Mouse (Mus musculus): ENCODE results near the gene Gm20538. TPM values are rescaled to one million over a fixed set of nuclear protein-coding genes. Genes with fewer than 3 reads are reported as not detected.

Gm20538 gene
- polyA plus RNA-seq (2014; fragmentation: Nextera tagmentation; extraction: Ambion mirVana) = not detected in 2 replicates

DNA sequence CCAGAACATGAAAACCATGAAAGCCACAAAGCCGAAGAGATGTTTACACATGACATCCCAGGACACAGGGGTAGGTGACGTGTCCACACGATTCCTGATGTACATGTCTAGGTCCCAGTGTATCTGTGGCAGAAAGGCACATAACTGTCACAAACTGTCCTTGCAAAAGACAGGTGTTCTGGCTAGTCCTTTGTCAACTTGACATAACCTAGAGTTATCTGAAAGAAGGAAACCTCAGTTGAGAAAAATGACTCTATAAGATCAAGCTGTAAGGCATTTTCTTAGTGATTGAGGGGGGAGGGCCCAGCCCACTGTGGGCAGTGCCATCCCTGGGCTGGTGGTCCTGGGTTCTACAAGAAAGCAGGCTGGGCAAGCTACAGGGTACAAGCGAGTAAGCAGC, at the start of gene Gm20538:
TSS of gene Gm20538 (minus strand) at position 101 of the 400 bp plus-strand sequence.
- ATAC-seq (ENCODE audit: low read depth) = no peak
- Histone ChIP-seq H3K36me3 (ENCODE audit: control insufficient read depth, insufficient read depth, low read length) (peaks cover 57% of the 10 kb centered on the region), H3K27me3 (replicated peaks; ENCODE audit: control insufficient read depth, insufficient read depth, low read length) (no peaks in the 10 kb centered on the region; the same call in 1 of the 2 replicates), H3K9me3 (ENCODE audit: control insufficient read depth, low read length) (no peaks in the 10 kb centered on the region), H3K4me3 (ENCODE audit: low read depth, low read length) (no peak within 1 kb of the TSS), H3K4me1 (ENCODE audit: control insufficient read depth, insufficient read depth, low read length) (peaks cover 6% of the 10 kb centered on the region; the same call in 1 of the 2 replicates), H3K4me2 (ENCODE audit: low read depth, low read length) (no peak within 1 kb of the TSS), H3K9ac (ENCODE audit: low read depth, low read length) (no peak within 1 kb of the TSS), H3K27ac (replicated peaks; ENCODE audit: low read depth, low read length) (no peak within 1 kb of the TSS)
- no peak for DNase-seq (ENCODE audit: low spot score)
- WGBS = 96% methylated on average over 4 of the region's 4 CpGs

DNA sequence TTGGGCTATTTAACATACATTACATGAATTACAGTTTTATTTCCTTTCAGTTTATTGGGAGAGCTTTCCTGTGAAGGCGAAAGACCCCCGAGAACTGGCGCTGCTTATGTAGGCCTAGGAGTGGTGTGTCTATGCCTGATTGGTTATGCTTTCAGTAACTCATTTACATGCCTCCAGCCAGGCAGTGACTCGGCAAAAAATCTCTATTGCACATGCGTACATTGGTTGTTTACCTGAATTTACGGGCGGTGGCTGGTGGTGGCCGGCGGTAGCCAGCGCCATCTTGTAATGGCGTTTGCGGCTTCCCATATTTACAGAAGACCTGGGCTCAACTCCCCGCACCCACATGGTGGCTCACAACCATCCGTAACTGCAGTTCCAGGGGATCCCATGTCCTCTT, 41.5 kb upstream of the Gm20538 start:
- H3K9ac ChIP-seq (ENCODE audit: low read depth, low read length) = no peak overlapping the region
- H3K36me3 ChIP-seq (ENCODE audit: control insufficient read depth, insufficient read depth, low read length) = no peaks in the 10 kb centered on the region
- no peaks in the 10 kb centered on the region for H3K4me1 ChIP-seq (ENCODE audit: control insufficient read depth, insufficient read depth, low read length)
- H3K4me3 ChIP-seq (ENCODE audit: low read depth, low read length) = no peak overlapping the region
- no peaks in the 10 kb centered on the region for H3K27me3 ChIP-seq (replicated peaks; ENCODE audit: control insufficient read depth, insufficient read depth, low read length)
- no peak overlapping the region for H3K27ac ChIP-seq (replicated peaks; ENCODE audit: low read depth, low read length)
- DNase-seq (ENCODE audit: low spot score) (no peak), ATAC-seq (ENCODE audit: low read depth) (no peak)
- WGBS = 93% methylated on average over 14 of the region's 14 CpGs
- H3K9me3 ChIP-seq (ENCODE audit: control insufficient read depth, low read length) = no peaks in the 10 kb centered on the region
- no peak overlapping the region for H3K4me2 ChIP-seq (ENCODE audit: low read depth, low read length)

DNA sequence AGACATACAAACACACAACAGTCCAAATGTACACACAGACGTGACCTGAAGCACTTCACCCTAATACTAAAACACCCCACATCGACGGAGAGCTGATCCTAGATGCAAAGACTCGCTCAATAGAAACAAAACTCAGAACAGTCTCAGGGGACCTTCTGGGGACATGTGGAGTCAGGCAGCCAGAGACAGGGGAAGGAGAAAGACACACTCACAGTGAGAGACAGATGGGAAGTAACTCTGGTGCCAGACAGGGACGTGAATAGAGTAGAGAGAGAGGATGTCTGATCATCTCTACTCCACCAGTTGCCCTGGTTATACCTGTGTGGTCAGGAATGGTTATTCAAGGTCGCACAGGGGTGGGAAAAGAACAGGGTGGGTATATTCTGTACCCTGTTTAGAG, 39.0 kb upstream of the Gm20538 start:
- Histone ChIP-seq H3K27me3 (replicated peaks; ENCODE audit: control insufficient read depth, insufficient read depth, low read length) (peaks cover 3% of the 10 kb centered on the region; the same call in 1 of the 2 replicates), H3K9ac (ENCODE audit: low read depth, low read length) (no peak overlapping the region), H3K27ac (replicated peaks; ENCODE audit: low read depth, low read length) (no peak overlapping the region), H3K4me2 (ENCODE audit: low read depth, low read length) (no peak overlapping the region), H3K36me3 (ENCODE audit: control insufficient read depth, insufficient read depth, low read length) (no peaks in the 10 kb centered on the region), H3K4me3 (ENCODE audit: low read depth, low read length) (no peak overlapping the region), H3K9me3 (ENCODE audit: control insufficient read depth, low read length) (no peaks in the 10 kb centered on the region), H3K4me1 (ENCODE audit: control insufficient read depth, insufficient read depth, low read length) (no peaks in the 10 kb centered on the region)
- 68% methylated on average over 6 of the region's 6 CpGs for WGBS
- DNase-seq (ENCODE audit: low spot score) (no peak), ATAC-seq (ENCODE audit: low read depth) (no peak)

DNA sequence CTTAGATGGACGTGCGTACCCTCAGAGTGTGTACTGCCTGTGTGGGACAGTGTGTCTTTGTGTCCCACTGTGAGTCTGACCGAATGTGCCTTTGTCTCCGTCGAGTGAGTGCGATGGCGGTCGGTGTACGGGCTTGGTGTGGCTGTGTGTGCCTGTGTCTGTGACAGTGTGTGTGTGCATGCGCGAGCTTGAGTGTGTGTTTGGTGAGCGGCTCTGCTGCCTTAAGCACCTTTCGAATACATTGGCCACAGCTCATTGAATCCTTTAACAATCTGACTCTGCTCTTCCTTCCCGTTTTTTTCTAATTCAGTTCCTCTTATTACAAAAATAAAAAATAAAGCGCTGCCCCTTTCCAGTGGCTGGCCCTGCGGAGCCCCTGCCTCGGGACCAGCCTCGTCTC, 38.4 kb upstream of the Gm20538 start:
- H3K4me3 ChIP-seq (ENCODE audit: low read depth, low read length) = no peak overlapping the region
- no peaks in the 10 kb centered on the region for H3K4me1 ChIP-seq (ENCODE audit: control insufficient read depth, insufficient read depth, low read length)
- no peaks in the 10 kb centered on the region for H3K9me3 ChIP-seq (ENCODE audit: control insufficient read depth, low read length)
- peaks cover 9% of the 10 kb centered on the region for H3K27me3 ChIP-seq (replicated peaks; ENCODE audit: control insufficient read depth, insufficient read depth, low read length)
- H3K27ac ChIP-seq (replicated peaks; ENCODE audit: low read depth, low read length) = no peak overlapping the region
- H3K36me3 ChIP-seq (ENCODE audit: control insufficient read depth, insufficient read depth, low read length) = no peaks in the 10 kb centered on the region
- no peak overlapping the region for H3K4me2 ChIP-seq (ENCODE audit: low read depth, low read length)
- ATAC-seq (ENCODE audit: low read depth) = no peak
- WGBS = 88% methylated on average over 18 of the region's 18 CpGs
- no peak overlapping the region for H3K9ac ChIP-seq (ENCODE audit: low read depth, low read length)
- DNase-seq (ENCODE audit: low spot score) = no peak

DNA sequence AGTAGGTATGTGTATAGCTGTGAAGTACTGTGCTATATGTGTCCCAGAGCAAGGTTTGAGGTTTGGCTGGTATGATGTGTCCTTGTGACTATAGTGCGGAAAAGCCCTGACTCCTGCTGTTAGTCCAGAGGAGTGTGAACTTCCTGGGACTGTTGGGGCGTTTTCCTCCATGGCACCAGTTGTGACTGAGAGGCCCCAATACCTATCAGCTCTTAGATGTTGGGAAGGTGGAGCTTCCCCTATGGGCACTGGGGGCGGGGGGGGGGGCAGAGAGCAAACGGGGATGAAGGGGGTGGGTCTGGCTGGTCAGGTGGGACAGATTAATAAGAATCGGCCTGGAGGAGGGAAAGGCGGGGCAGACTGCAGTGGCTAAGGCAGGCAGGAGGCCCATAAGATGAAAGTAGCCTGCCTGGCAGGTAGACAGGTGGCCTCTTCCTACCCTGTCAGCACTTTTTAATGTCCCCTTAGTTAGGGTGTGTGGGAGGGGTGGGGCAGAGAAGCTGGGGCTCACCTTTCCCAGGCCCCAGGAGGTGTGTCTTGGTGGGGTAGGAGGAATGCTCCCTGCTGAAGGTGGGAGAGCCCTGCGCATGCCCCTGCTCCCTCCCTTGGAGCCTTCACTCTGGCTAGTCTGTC, 37.1 kb upstream of the Gm20538 start:
- ATAC-seq (ENCODE audit: low read depth) = peak; percentile 33; the same call in 1 of the 2 replicates

DNA sequence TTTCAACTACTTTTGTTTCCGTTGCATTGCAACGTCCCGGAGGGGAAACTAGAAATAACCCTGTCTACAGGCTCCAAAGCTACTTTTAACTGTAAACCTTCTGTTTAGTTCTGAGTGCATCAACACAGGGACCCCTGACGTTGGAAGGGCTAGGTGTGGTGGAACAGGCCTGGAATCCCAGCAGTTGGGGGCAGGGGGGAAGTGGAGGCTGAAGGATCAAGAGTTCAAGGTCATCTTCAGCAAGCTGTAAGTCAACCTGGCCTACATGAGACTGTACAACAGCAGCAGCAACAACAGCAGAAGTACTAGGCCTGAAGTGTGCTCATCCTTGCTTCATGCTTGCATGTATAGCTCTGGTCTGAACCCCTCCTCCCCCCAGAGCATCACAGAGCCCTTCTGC, 35.4 kb upstream of the Gm20538 start:
- Histone ChIP-seq H3K27ac (replicated peaks; ENCODE audit: low read depth, low read length) (no peak overlapping the region), H3K9me3 (ENCODE audit: control insufficient read depth, low read length) (no peaks in the 10 kb centered on the region), H3K9ac (ENCODE audit: low read depth, low read length) (no peak overlapping the region), H3K27me3 (replicated peaks; ENCODE audit: control insufficient read depth, insufficient read depth, low read length) (peaks cover 29% of the 10 kb centered on the region), H3K4me1 (ENCODE audit: control insufficient read depth, insufficient read depth, low read length) (no peaks in the 10 kb centered on the region), H3K4me2 (ENCODE audit: low read depth, low read length) (no peak overlapping the region), H3K4me3 (ENCODE audit: low read depth, low read length) (no peak overlapping the region), H3K36me3 (ENCODE audit: control insufficient read depth, insufficient read depth, low read length) (no peaks in the 10 kb centered on the region)
- DNase-seq (ENCODE audit: low spot score) (no peak), ATAC-seq (ENCODE audit: low read depth) (no peak)
- 43% methylated on average over 4 of the region's 4 CpGs for WGBS

More for the DNA sequence above, 37.1 kb upstream of the Gm20538 start:
- H3K27ac ChIP-seq (replicated peaks; ENCODE audit: low read depth, low read length) = no peak overlapping the region
- WGBS = 41% methylated on average over 5 of the region's 7 CpGs
- no peak overlapping the region for H3K4me3 ChIP-seq (ENCODE audit: low read depth, low read length)
- H3K9me3 ChIP-seq (ENCODE audit: control insufficient read depth, low read length) = no peaks in the 10 kb centered on the region
- H3K4me1 ChIP-seq (ENCODE audit: control insufficient read depth, insufficient read depth, low read length) = no peaks in the 10 kb centered on the region
- peaks cover 21% of the 10 kb centered on the region for H3K27me3 ChIP-seq (replicated peaks; ENCODE audit: control insufficient read depth, insufficient read depth, low read length)
- DNase-seq (ENCODE audit: low spot score) = no peak
- H3K36me3 ChIP-seq (ENCODE audit: control insufficient read depth, insufficient read depth, low read length) = no peaks in the 10 kb centered on the region
- no peak overlapping the region for H3K9ac ChIP-seq (ENCODE audit: low read depth, low read length)
- no peak overlapping the region for H3K4me2 ChIP-seq (ENCODE audit: low read depth, low read length)

DNA sequence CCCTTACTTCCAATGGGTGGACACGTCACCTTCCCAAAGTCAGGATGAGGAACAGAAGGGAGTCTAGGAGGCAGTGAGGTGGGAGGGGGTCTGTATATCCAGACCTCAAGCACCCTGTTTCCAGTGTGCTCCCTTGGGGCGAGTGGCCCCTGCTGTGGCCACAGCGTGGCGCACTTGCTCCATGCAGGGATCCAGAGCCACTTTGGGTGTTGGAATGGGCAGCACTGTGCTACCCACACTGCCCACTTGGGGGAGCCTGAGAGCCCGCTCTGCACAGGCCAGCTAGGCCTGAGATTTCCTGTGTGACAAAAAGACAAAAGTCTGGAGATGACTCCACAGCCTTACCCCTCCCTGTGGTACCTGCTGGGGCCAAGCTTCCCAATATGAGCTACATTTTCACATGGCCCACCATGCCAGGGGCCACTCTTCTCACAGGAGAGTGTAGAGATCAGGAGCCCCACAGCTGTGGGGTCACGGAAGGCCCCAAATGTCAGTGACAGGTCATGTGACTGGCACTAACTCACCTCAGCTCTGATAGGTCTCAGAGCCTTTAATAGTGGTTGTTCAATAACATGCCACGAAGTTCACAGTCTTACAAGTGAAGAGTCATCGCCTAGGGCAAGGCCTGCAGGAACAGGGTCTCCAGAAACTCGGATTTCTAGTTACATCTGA, 30.1 kb upstream of the Gm20538 start:
- Histone ChIP-seq H3K27me3 (replicated peaks; ENCODE audit: control insufficient read depth, insufficient read depth, low read length) (peaks cover 29% of the 10 kb centered on the region), H3K9me3 (ENCODE audit: control insufficient read depth, low read length) (no peaks in the 10 kb centered on the region), H3K4me2 (ENCODE audit: low read depth, low read length) (no peak overlapping the region), H3K36me3 (ENCODE audit: control insufficient read depth, insufficient read depth, low read length) (no peaks in the 10 kb centered on the region), H3K4me3 (ENCODE audit: low read depth, low read length) (no peak overlapping the region), H3K27ac (replicated peaks; ENCODE audit: low read depth, low read length) (no peak overlapping the region), H3K4me1 (ENCODE audit: control insufficient read depth, insufficient read depth, low read length) (no peaks in the 10 kb centered on the region), H3K9ac (ENCODE audit: low read depth, low read length) (no peak overlapping the region)
- WGBS = 33% methylated on average over 9 of the region's 9 CpGs
- ATAC-seq (ENCODE audit: low read depth) (peak; percentile 87), DNase-seq (ENCODE audit: low spot score) (peak; percentile 86)

DNA sequence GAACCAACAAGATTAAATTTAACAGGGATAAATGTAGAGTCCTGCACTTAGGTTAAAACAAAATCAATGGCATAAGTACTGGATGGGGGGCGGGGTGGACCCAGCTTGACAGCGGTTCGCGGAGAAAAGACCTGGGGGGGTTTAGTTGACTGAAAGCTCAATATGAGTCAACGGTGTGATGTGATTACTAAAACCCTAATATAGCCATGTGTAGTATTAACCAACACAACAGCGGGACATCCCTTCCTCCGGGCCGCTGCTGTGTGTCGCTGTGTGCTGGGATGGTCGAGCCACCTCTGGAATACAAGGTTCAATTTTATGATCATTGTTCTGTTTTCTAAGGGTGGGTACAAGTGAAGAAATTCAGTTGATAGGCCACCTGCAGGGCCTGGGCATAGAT, 29.5 kb upstream of the Gm20538 start:
- Histone ChIP-seq H3K4me2 (ENCODE audit: low read depth, low read length) (no peak overlapping the region), H3K4me1 (ENCODE audit: control insufficient read depth, insufficient read depth, low read length) (no peaks in the 10 kb centered on the region), H3K9ac (ENCODE audit: low read depth, low read length) (no peak overlapping the region), H3K27ac (replicated peaks; ENCODE audit: low read depth, low read length) (no peak overlapping the region), H3K27me3 (replicated peaks; ENCODE audit: control insufficient read depth, insufficient read depth, low read length) (peaks cover 29% of the 10 kb centered on the region), H3K9me3 (ENCODE audit: control insufficient read depth, low read length) (no peaks in the 10 kb centered on the region), H3K4me3 (ENCODE audit: low read depth, low read length) (no peak overlapping the region), H3K36me3 (ENCODE audit: control insufficient read depth, insufficient read depth, low read length) (no peaks in the 10 kb centered on the region)
- ATAC-seq (ENCODE audit: low read depth) = peak; percentile 17; the same call in 1 of the 2 replicates
- whole genome bisulfite sequencing = 77% methylated on average over 10 of the region's 10 CpGs
- DNase-seq (ENCODE audit: low spot score) = no peak

DNA sequence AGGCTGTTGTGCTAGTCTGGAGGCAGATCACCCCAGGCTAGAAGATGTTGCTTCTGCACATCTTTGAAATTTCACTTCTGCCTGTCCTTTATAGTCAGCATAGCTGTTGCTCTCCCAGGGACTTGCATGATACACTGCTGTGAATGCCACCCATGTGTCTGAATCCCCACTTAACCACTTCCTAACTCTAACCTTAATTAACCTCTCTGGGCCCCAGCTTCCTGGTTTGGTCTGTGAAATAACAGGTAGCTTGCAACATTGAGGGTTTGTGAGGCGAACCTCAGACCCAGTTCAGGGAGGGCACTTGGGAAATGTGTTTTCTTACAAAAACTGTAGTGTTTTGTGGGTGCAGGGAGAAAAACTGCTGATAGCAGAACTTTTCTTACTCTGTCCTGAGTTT, 25.4 kb upstream of the Gm20538 start:
- Histone ChIP-seq H3K27ac (replicated peaks; ENCODE audit: low read depth, low read length) (no peak overlapping the region), H3K9me3 (ENCODE audit: control insufficient read depth, low read length) (no peaks in the 10 kb centered on the region)

More for the DNA sequence above, 25.4 kb upstream of the Gm20538 start:
- no peak for ATAC-seq (ENCODE audit: low read depth)
- no peak overlapping the region for H3K4me3 ChIP-seq (ENCODE audit: low read depth, low read length)
- WGBS = 56% methylated on average over 1 of the region's 1 CpGs
- no peak for DNase-seq (ENCODE audit: low spot score)
- H3K9ac ChIP-seq (ENCODE audit: low read depth, low read length) = no peak overlapping the region
- H3K4me2 ChIP-seq (ENCODE audit: low read depth, low read length) = no peak overlapping the region
- H3K4me1 ChIP-seq (ENCODE audit: control insufficient read depth, insufficient read depth, low read length) = no peaks in the 10 kb centered on the region
- H3K27me3 ChIP-seq (replicated peaks; ENCODE audit: control insufficient read depth, insufficient read depth, low read length) = no peaks in the 10 kb centered on the region
- H3K36me3 ChIP-seq (ENCODE audit: control insufficient read depth, insufficient read depth, low read length) = peaks cover 22% of the 10 kb centered on the region
